16 mouse cellular contexts compared by ENCODE assay signal in the genomic region with DNA sequence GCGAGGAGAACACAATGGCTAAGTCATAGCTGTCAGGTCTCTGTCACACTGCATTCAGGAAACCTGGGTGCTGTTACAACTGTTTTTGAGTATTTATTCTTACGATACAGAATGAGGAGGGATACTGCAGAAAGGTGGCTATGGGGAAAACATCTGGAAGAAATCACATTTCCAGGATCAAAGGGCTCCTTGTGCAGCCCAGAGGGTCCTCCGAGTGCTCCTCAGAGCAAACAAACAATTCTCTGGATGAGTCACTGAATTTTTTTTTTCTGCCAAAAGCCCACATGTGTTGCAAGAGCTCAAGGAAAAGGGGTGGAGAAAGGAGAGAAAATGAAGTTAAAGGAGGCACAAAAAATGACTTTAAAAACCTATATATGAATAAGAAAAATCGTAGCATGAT.
DNase-seq lines count a peak whose midpoint lies in the region; ATAC-seq and TF ChIP-seq lines count a peak whose summit lies in the region.
"Had no signal": no experiment of that assay in that cellular context is flagged by ENCODE, and none has a peak within 500 bp of the region (broad histone marks: within the 10 kb centered on the region; RNA-seq: fewer than 3 reads in every experiment).

No protein-coding gene starts in this region.

- TF ChIP-seq CTCF in midbrain, postnatal 0 days (IDR thresholded peaks at IDR 0.05): no peak

- H3K4me2 ChIP-seq in midbrain, postnatal 0 days (ENCODE audit: low read depth, low read length, poor library complexity, severe bottlenecking): no peak overlapping the region
- H3K4me2 ChIP-seq in myocyte (ENCODE audit: low read depth): peak overlapping the region; percentile 19
- no peak overlapping the region for H3K4me2 ChIP-seq in forebrain, embryonic 11.5 days (ENCODE audit: low read depth, low read length, severe bottlenecking)
- H3K4me2 ChIP-seq: heart, embryonic 11.5 days; intestine, embryonic 15.5 days; liver, embryonic 13.5 days had no signal

- H3K36me3 ChIP-seq in midbrain, postnatal 0 days (ENCODE audit: insufficient read depth, low read length): no peaks in the 10 kb centered on the region
- H3K36me3 ChIP-seq in midbrain, embryonic 10.5 days: no peaks in the 10 kb centered on the region
- H3K36me3 ChIP-seq in myocyte (ENCODE audit: control insufficient read depth, insufficient read depth): no peaks in the 10 kb centered on the region
- no peaks in the 10 kb centered on the region for H3K36me3 ChIP-seq in forebrain, embryonic 11.5 days (ENCODE audit: control insufficient read depth, insufficient read depth, low read length)
- H3K36me3 ChIP-seq: hindbrain, embryonic 10.5 days; intestine, embryonic 15.5 days; limb, embryonic 10.5 days; liver, embryonic 13.5 days had no signal

- no peak overlapping the region for H3K27ac ChIP-seq in midbrain, postnatal 0 days (ENCODE audit: low read depth, low read length)
- no peak overlapping the region for H3K27ac ChIP-seq in midbrain, embryonic 10.5 days (replicated peaks)
- H3K27ac ChIP-seq in forebrain, embryonic 11.5 days (ENCODE audit: low read depth, low read length): no peak overlapping the region
- H3K27ac ChIP-seq: hindbrain, embryonic 10.5 days; intestine, embryonic 15.5 days; limb, embryonic 10.5 days; liver, embryonic 13.5 days had no signal

- H3K4me1 ChIP-seq in midbrain, postnatal 0 days (ENCODE audit: insufficient read depth, low read length): no peaks in the 10 kb centered on the region
- peaks cover 3% of the 10 kb centered on the region; the same call in 1 of the 2 replicates for H3K4me1 ChIP-seq in midbrain, embryonic 10.5 days
- H3K4me1 ChIP-seq in forebrain, embryonic 11.5 days (replicated peaks; ENCODE audit: control insufficient read depth, insufficient read depth, low read length): 0 out of 2 replicates have a peak, but pooled peaks cover 2% of the 10 kb centered on the region
- H3K4me1 ChIP-seq: intestine, embryonic 15.5 days; liver, embryonic 13.5 days had no signal

- 56% methylated on average over 4 of the region's 4 CpGs for WGBS in midbrain, postnatal 0 days
- WGBS in midbrain, embryonic 10.5 days: 65% methylated on average over 4 of the region's 4 CpGs
- WGBS in forebrain, embryonic 11.5 days: 68% methylated on average over 4 of the region's 4 CpGs

- TF ChIP-seq POLR2A in myocyte (IDR thresholded peaks at IDR 0.05; ENCODE audit: insufficient read length, low read depth): no peak

- H3K9ac ChIP-seq in midbrain, postnatal 0 days (replicated peaks; ENCODE audit: low read length, poor library complexity, severe bottlenecking): no peak overlapping the region
- no peak overlapping the region for H3K9ac ChIP-seq in forebrain, embryonic 11.5 days (ENCODE audit: low read length)
- H3K9ac ChIP-seq: intestine, embryonic 15.5 days; liver, embryonic 13.5 days had no signal

- no peak overlapping the region for H3ac ChIP-seq in myocyte (ENCODE audit: control insufficient read depth, insufficient read length)

- peak; percentile 36 for DNase-seq in gastrocnemius, adult 18-20 months (ENCODE audit: low spot score)
- no peak for DNase-seq in gastrocnemius, postnatal 14 days
- DNase-seq in midbrain, postnatal 0 days (ENCODE audit: low spot score): peak; percentile 8
- DNase-seq in midbrain, embryonic 10.5 days (ENCODE audit: low spot score): no peak
- DNase-seq in embryo, embryonic 9.5 days (ENCODE audit: extremely low spot score): peak; percentile 28
- DNase-seq in forebrain, embryonic 11.5 days (ENCODE audit: low spot score): no peak
- DNase-seq: cerebellum, postnatal 25 days; liver, embryonic 13.5 days; right cerebral cortex, postnatal 14 days had no signal

- H3K79me2 ChIP-seq in myocyte (ENCODE audit: control insufficient read depth, insufficient read depth): no peaks in the 10 kb centered on the region

- intact Hi-C loops in gastrocnemius, postnatal 14 days (cut with DNase I; ENCODE audit: low total_unique reads): no loop called here

- ATAC-seq in midbrain, postnatal 0 days (ENCODE audit: low FRiP score): no peak
- ATAC-seq in monocyte, adult 5-6 weeks (replicated peaks; ENCODE audit: insufficient number of reproducible peaks, low FRiP score, low TSS enrichment, poor library complexity, severe bottlenecking): no peak
- no peak for ATAC-seq in forebrain, embryonic 11.5 days (replicated peaks; ENCODE audit: low FRiP score)
- ATAC-seq: intestine, embryonic 15.5 days had no signal

- no peaks in the 10 kb centered on the region for H3K27me3 ChIP-seq in midbrain, postnatal 0 days (ENCODE audit: insufficient read depth, low read length)
- H3K27me3 ChIP-seq in midbrain, embryonic 10.5 days (ENCODE audit: low read depth, poor library complexity, severe bottlenecking): no peaks in the 10 kb centered on the region
- no peaks in the 10 kb centered on the region for H3K27me3 ChIP-seq in myocyte (ENCODE audit: control insufficient read depth, insufficient read depth, insufficient read length)
- H3K27me3 ChIP-seq in forebrain, embryonic 11.5 days (ENCODE audit: control insufficient read depth, insufficient read depth, low read length): no peaks in the 10 kb centered on the region
- H3K27me3 ChIP-seq: intestine, embryonic 15.5 days; liver, embryonic 13.5 days had no signal

- H3K4me3 ChIP-seq in midbrain, postnatal 0 days (ENCODE audit: low read depth, low read length): no peak overlapping the region
- H3K4me3 ChIP-seq in midbrain, embryonic 10.5 days: no peak overlapping the region
- no peak overlapping the region for H3K4me3 ChIP-seq in myocyte
- no peak overlapping the region for H3K4me3 ChIP-seq in forebrain, embryonic 11.5 days (ENCODE audit: low read depth, low read length)
- H3K4me3 ChIP-seq: erythroblast, embryonic 14.5 days; hindbrain, embryonic 10.5 days; intestine, embryonic 15.5 days; limb, embryonic 10.5 days; liver, embryonic 13.5 days had no signal

- no peaks in the 10 kb centered on the region for H3K9me3 ChIP-seq in midbrain, postnatal 0 days (ENCODE audit: low read length)
- H3K9me3 ChIP-seq in midbrain, embryonic 10.5 days (replicated peaks): no peaks in the 10 kb centered on the region
- no peaks in the 10 kb centered on the region for H3K9me3 ChIP-seq in forebrain, embryonic 11.5 days (ENCODE audit: control insufficient read depth, low read length)
- H3K9me3 ChIP-seq: hindbrain, embryonic 10.5 days; intestine, embryonic 15.5 days; limb, embryonic 10.5 days; liver, embryonic 13.5 days had no signal

TF ChIP-seq in myocyte, 11 proteins besides CTCF, POLR2A, EP300 and RAD21:
- TF ChIP-seq CEBPB (IDR thresholded peaks at IDR 0.05; ENCODE audit: insufficient read depth, poor library complexity, severe bottlenecking) (peak; percentile 82), TCF12 (IDR thresholded peaks at IDR 0.05; ENCODE audit: insufficient read depth, poor library complexity, severe bottlenecking) (no peak)

Comparison
In these comparisons a context has a peak if more than half of its experiments do, and no peak if none do; other contexts are left out.
1. DNase-seq: peak in gastrocnemius, adult 18-20 months (single experiment), midbrain, postnatal 0 days (single experiment) and embryo, embryonic 9.5 days (single experiment); none in gastrocnemius, postnatal 14 days (single experiment), midbrain, embryonic 10.5 days (single experiment) and forebrain, embryonic 11.5 days (single experiment).